Mouse (Mus musculus): Measurements from ENCODE around the gene Cul7. TPM values are rescaled to one million over a fixed set of nuclear protein-coding genes. Genes with fewer than 3 reads are reported as not detected.

The Cul7 gene
- polyA plus RNA-seq, 1 experiment from 2014 or later: 28.2 TPM

- Histone ChIP-seq H3K9me3 (ENCODE audit: control insufficient read depth, low read length) (no peaks in the 10 kb centered on the region), H3K27ac (ENCODE audit: low read depth, low read length) (no peak overlapping the region), H3K9ac (ENCODE audit: low read depth, low read length) (no peak overlapping the region), H3K4me2 (no peak overlapping the region), H3K4me1 (replicated peaks; ENCODE audit: control insufficient read depth, insufficient read depth, low read length) (peaks cover 7% of the 10 kb centered on the region; the same call in 1 of the 2 replicates), H3K4me3 (ENCODE audit: low read depth, low read length) (no peak overlapping the region), H3K27me3 (replicated peaks; ENCODE audit: control insufficient read depth, insufficient read depth, low read length) (no peaks in the 10 kb centered on the region), H3K36me3 (ENCODE audit: control insufficient read depth, insufficient read depth, low read length) (no peaks in the 10 kb centered on the region)
- ATAC-seq (replicated peaks; ENCODE audit: low FRiP score): no peak
- WGBS: 54% methylated on average over 2 of the region's 2 CpGs
- DNase-seq (ENCODE audit: low spot score): no peak
Observed at GRCm38 (mm10) chr17:46612189-46612588, 37.9 kb upstream of the Cul7 start.

GRCm38 (mm10) chr17:46612820-46613219, 37.3 kb upstream of the Cul7 start:
- WGBS: 59% methylated on average over 4 of the region's 4 CpGs
- no peak for ATAC-seq (replicated peaks; ENCODE audit: low FRiP score)
- DNase-seq (ENCODE audit: low spot score): no peak
- H3K9ac ChIP-seq (ENCODE audit: low read depth, low read length): no peak overlapping the region
- no peaks in the 10 kb centered on the region for H3K27me3 ChIP-seq (replicated peaks; ENCODE audit: control insufficient read depth, insufficient read depth, low read length)
- no peak overlapping the region for H3K4me2 ChIP-seq
- H3K9me3 ChIP-seq (ENCODE audit: control insufficient read depth, low read length): no peaks in the 10 kb centered on the region
- H3K4me3 ChIP-seq (ENCODE audit: low read depth, low read length): no peak overlapping the region
- H3K4me1 ChIP-seq (replicated peaks; ENCODE audit: control insufficient read depth, insufficient read depth, low read length): peaks cover 7% of the 10 kb centered on the region; the same call in 1 of the 2 replicates
- H3K27ac ChIP-seq (ENCODE audit: low read depth, low read length): no peak overlapping the region
- no peaks in the 10 kb centered on the region for H3K36me3 ChIP-seq (ENCODE audit: control insufficient read depth, insufficient read depth, low read length)

DNA sequence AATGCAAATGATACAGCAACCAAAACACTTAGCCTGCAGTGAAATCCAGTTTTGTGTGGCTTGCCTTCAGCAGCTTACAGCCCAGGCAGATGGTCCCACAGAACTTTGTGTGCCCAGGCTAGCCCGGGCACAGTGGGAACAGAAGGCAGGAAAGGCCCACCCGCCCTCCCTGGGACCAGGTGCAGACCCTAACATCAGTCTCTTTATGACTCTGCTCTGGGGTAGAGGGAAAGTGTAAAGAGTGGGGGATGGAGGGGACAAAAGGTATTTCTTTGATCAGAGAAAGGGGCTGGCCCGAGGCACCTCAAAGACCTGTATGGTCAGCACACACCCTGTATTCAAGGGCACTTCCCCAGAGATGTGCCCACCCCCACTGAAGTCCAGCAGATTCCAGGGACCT, 36.9 kb upstream of the Cul7 start:
- Histone ChIP-seq H3K9me3 (ENCODE audit: control insufficient read depth, low read length) (no peaks in the 10 kb centered on the region), H3K27ac (ENCODE audit: low read depth, low read length) (no peak overlapping the region), H3K4me1 (replicated peaks; ENCODE audit: control insufficient read depth, insufficient read depth, low read length) (peaks cover 9% of the 10 kb centered on the region), H3K27me3 (replicated peaks; ENCODE audit: control insufficient read depth, insufficient read depth, low read length) (no peaks in the 10 kb centered on the region), H3K36me3 (ENCODE audit: control insufficient read depth, insufficient read depth, low read length) (no peaks in the 10 kb centered on the region), H3K9ac (ENCODE audit: low read depth, low read length) (no peak overlapping the region), H3K4me2 (no peak overlapping the region), H3K4me3 (ENCODE audit: low read depth, low read length) (no peak overlapping the region)
- DNase-seq (ENCODE audit: low spot score): no peak
- WGBS: 59% methylated on average over 3 of the region's 3 CpGs
- no peak for ATAC-seq (replicated peaks; ENCODE audit: low FRiP score)

GRCm38 (mm10) chr17:46617799-46618198, 32.3 kb upstream of the Cul7 start:
- DNase-seq (ENCODE audit: low spot score) (no peak), ATAC-seq (replicated peaks; ENCODE audit: low FRiP score) (no peak)
- Histone ChIP-seq H3K4me1 (replicated peaks; ENCODE audit: control insufficient read depth, insufficient read depth, low read length) (peaks cover 42% of the 10 kb centered on the region), H3K9me3 (ENCODE audit: control insufficient read depth, low read length) (no peaks in the 10 kb centered on the region), H3K27ac (ENCODE audit: low read depth, low read length) (no peak overlapping the region), H3K9ac (ENCODE audit: low read depth, low read length) (no peak overlapping the region), H3K4me3 (ENCODE audit: low read depth, low read length) (no peak overlapping the region), H3K36me3 (ENCODE audit: control insufficient read depth, insufficient read depth, low read length) (no peaks in the 10 kb centered on the region), H3K4me2 (peak overlapping the region; percentile 7), H3K27me3 (replicated peaks; ENCODE audit: control insufficient read depth, insufficient read depth, low read length) (no peaks in the 10 kb centered on the region)
- 63% methylated on average over 12 of the region's 12 CpGs for WGBS

DNA sequence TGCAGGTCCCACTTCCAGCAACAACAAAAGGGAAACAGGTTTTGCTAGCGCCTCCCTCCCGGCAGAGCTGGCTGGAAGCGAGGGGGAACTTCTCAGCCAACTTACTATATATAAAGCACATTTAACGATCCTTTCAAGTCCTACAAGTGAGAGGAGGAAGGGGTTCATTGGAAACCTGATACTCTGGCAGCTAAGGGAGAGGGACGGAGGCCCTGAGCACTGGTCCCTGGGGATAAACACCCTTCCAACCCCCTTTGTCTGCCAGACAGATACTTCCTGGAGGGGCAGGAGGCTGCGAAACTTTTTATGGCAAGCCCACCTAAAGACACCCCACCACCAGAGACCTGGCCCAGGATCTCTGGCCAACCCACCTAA, 31.8 kb upstream of the Cul7 start:
- Histone ChIP-seq H3K4me1 (replicated peaks; ENCODE audit: control insufficient read depth, insufficient read depth, low read length) (peaks cover 42% of the 10 kb centered on the region), H3K27me3 (replicated peaks; ENCODE audit: control insufficient read depth, insufficient read depth, low read length) (no peaks in the 10 kb centered on the region), H3K27ac (ENCODE audit: low read depth, low read length) (peak overlapping the region; percentile 15; the same call in 1 of the 2 replicates), H3K9ac (ENCODE audit: low read depth, low read length) (0 out of 2 replicates have a peak overlapping the region, but pooled peaks have one; percentile 2), H3K4me2 (peak overlapping the region; percentile 7), H3K36me3 (ENCODE audit: control insufficient read depth, insufficient read depth, low read length) (no peaks in the 10 kb centered on the region), H3K9me3 (ENCODE audit: control insufficient read depth, low read length) (no peaks in the 10 kb centered on the region), H3K4me3 (ENCODE audit: low read depth, low read length) (no peak overlapping the region)
- ATAC-seq (replicated peaks; ENCODE audit: low FRiP score) (no peak), DNase-seq (ENCODE audit: low spot score) (no peak)
- 39% methylated on average over 6 of the region's 6 CpGs for WGBS

- no peak overlapping the region for H3K9ac ChIP-seq (ENCODE audit: low read depth, low read length)
- peak overlapping the region; percentile 15; the same call in 1 of the 2 replicates for H3K27ac ChIP-seq (ENCODE audit: low read depth, low read length)
- no peaks in the 10 kb centered on the region for H3K36me3 ChIP-seq (ENCODE audit: control insufficient read depth, insufficient read depth, low read length)
- 37% methylated on average over 27 of the region's 27 CpGs for WGBS
- H3K9me3 ChIP-seq (ENCODE audit: control insufficient read depth, low read length): no peaks in the 10 kb centered on the region
- no peaks in the 10 kb centered on the region for H3K27me3 ChIP-seq (replicated peaks; ENCODE audit: control insufficient read depth, insufficient read depth, low read length)
- DNase-seq (ENCODE audit: low spot score): no peak
- H3K4me1 ChIP-seq (replicated peaks; ENCODE audit: control insufficient read depth, insufficient read depth, low read length): peaks cover 44% of the 10 kb centered on the region
- peak overlapping the region; percentile 7 for H3K4me2 ChIP-seq
- ATAC-seq (replicated peaks; ENCODE audit: low FRiP score): no peak
- no peak overlapping the region for H3K4me3 ChIP-seq (ENCODE audit: low read depth, low read length)
Observed at GRCm38 (mm10) chr17:46618769-46619682, 31.1 kb upstream of the Cul7 start.

DNA sequence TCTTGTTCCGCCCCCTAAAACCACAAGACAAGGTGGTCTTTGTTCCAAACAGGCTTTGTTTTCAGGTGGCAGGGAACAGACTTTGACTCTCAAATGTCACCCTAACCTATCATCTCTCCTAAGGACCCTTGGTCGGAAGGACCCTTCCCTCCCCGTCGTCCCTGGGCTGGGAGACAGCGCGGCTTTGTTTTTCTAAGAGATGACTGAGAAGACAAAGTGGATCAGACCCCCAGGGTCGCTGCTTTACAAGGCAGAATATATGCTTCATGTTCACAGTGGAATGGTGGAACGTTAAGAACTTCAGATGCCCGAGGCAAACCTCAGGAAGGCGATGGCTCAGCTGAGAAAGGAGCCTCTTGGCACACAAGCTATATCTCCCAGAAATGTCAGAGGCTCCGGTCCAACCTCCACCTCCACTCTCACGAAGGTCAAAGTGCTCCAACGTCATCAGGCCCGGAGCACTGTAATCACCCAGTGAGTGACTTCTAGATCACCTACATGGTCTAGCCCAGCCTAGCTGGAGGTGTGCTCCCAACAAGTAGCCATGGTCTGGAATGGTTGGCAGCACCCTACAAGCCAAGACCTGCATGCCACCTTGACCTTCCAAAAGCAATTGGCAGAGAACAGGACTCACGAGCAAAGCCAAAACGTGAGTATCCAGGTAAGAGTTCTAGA, 30.3 kb upstream of the Cul7 start:
- 48% methylated on average over 16 of the region's 16 CpGs for WGBS
- Histone ChIP-seq H3K9ac (ENCODE audit: low read depth, low read length) (no peak overlapping the region), H3K4me3 (ENCODE audit: low read depth, low read length) (no peak overlapping the region), H3K27ac (ENCODE audit: low read depth, low read length) (peak overlapping the region; percentile 15; the same call in 1 of the 2 replicates), H3K4me1 (replicated peaks; ENCODE audit: control insufficient read depth, insufficient read depth, low read length) (peaks cover 52% of the 10 kb centered on the region), H3K9me3 (ENCODE audit: control insufficient read depth, low read length) (no peaks in the 10 kb centered on the region), H3K4me2 (no peak overlapping the region), H3K27me3 (replicated peaks; ENCODE audit: control insufficient read depth, insufficient read depth, low read length) (no peaks in the 10 kb centered on the region), H3K36me3 (ENCODE audit: control insufficient read depth, insufficient read depth, low read length) (no peaks in the 10 kb centered on the region)
- ATAC-seq (replicated peaks; ENCODE audit: low FRiP score) (no peak), DNase-seq (ENCODE audit: low spot score) (no peak)

- ATAC-seq (replicated peaks; ENCODE audit: low FRiP score) (no peak), DNase-seq (ENCODE audit: low spot score) (peak; percentile 50)
- Histone ChIP-seq H3K9ac (ENCODE audit: low read depth, low read length) (no peak overlapping the region), H3K4me1 (replicated peaks; ENCODE audit: control insufficient read depth, insufficient read depth, low read length) (peaks cover 52% of the 10 kb centered on the region), H3K36me3 (ENCODE audit: control insufficient read depth, insufficient read depth, low read length) (no peaks in the 10 kb centered on the region), H3K4me2 (peak overlapping the region; percentile 15; the same call in 1 of the 2 replicates), H3K4me3 (ENCODE audit: low read depth, low read length) (no peak overlapping the region), H3K27ac (ENCODE audit: low read depth, low read length) (peak overlapping the region; percentile 45; the same call in 1 of the 2 replicates), H3K9me3 (ENCODE audit: control insufficient read depth, low read length) (no peaks in the 10 kb centered on the region), H3K27me3 (replicated peaks; ENCODE audit: control insufficient read depth, insufficient read depth, low read length) (no peaks in the 10 kb centered on the region)
- WGBS: 43% methylated on average over 15 of the region's 15 CpGs
Observed at GRCm38 (mm10) chr17:46621324-46621723, 28.8 kb upstream of the Cul7 start.

All from liver, embryonic 11.5 days (tissue).